Mouse (Mus musculus) lung, adult 2 months (tissue): ENCODE data around the gene Pes1.
"Not testable (repeated sequence)": the region's sequence is repeated elsewhere in the genome, so short reads cannot be mapped to it uniquely, and the experiment has no call there.

Source experiments
- CTCF ChIP-seq: fragments of 200-500 bp; IDR thresholded peaks from 2 replicates; pipeline ENCODE4 v1.5.1; 2011; ENCODE audit warnings: mild to moderate bottlenecking, low read length, control low read depth; ENCODE audit not compliant: insufficient read depth
- POLR2A ChIP-seq: fragments of 200-500 bp; IDR thresholded peaks from 2 replicates; pipeline ENCODE4 v1.6.1; 2011; ENCODE audit warnings: low read depth, mild to moderate bottlenecking, control low read depth, low read length, borderline replicate concordance; ENCODE audit errors: extremely low read depth

DNA sequence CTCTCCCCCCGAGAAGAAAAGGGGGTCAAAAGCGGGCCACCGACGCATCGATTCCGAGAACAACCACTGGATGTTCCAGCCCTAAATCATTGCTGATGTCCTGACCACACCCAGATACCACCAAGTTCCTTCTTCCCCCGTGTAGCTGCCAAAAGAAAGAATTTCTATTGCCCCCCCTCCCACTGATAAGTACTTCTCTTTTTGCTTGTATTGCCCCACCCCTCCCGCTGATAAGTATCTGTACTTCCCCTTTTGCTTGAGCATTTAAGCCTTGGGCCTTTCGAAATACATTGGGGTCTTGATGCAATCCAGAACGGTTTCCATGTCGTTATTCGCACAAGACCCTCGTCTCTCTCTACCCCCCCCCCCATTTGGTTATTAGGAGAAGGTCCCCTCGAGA lies 52.0 kb downstream of the Pes1 start:
- not testable (repeated sequence) for TF ChIP-seq POLR2A, CTCF
